Mouse (Mus musculus) bone marrow macrophage, adult 2 months (primary cell): Measurements from ENCODE around the gene Neu2.

Experiments
- CTCF ChIP-seq: IDR thresholded peaks from 2 replicates; pipeline ENCODE4 v1.5.1; 2012; ENCODE audit warnings: low read depth, mild to moderate bottlenecking, low read length, moderate library complexity
- POLR2A ChIP-seq: IDR thresholded peaks from 2 replicates; pipeline ENCODE4 v1.6.1; 2012; ENCODE audit warnings: mild to moderate bottlenecking, low read depth, low read length, borderline replicate concordance

DNA sequence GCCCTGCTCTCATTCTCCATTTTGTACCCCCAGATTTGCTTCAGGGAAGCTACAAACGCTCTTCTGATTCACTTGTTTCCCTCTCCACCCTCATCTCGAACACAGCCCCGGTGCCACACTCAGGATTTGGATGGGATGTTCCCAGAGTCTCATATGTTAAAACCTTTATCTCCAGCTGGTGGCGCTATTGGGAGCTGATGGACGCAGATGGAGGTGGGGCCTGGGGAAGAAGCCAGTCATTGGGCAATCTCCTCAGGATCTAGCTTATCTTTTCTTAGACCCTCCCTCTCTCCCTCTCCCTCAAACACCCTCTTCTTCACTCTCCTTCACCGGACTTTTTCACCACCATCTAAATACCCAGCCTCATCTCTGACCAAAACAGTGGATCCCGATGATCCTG, 31.9 kb downstream of the Neu2 start:
- TF ChIP-seq POLR2A = no peak
- TF ChIP-seq CTCF = peak; percentile 34; the same call in 1 of the 2 replicates
